Mouse (Mus musculus) G1E (cell line): ENCODE measurements around the gene Daam1.

Experiments
- CTCF ChIP-seq: IDR thresholded peaks from 2 replicates; pipeline ENCODE4 v1.5.1; 2012; ENCODE audit warnings: low read depth, low read length, inconsistent platforms, mixed read lengths
- GATA1 ChIP-seq: IDR thresholded peaks from 2 replicates; pipeline ENCODE4 v1.6.1; 2012; ENCODE audit warnings: borderline replicate concordance, low read length, inconsistent platforms, mixed read lengths
- GATA2 ChIP-seq: IDR thresholded peaks from 2 replicates; pipeline ENCODE4 v1.6.1; 2012; ENCODE audit warnings: low read depth, low read length, inconsistent platforms, borderline replicate concordance
- TAL1 ChIP-seq: conservative IDR thresholded peaks from 2 replicates; pipeline ENCODE4 v1.6.1; 2012; ENCODE audit warnings: low read depth, low read length, inconsistent platforms, mixed read lengths

GRCm38 (mm10) chr12:71880987-71881386 lies 50.1 kb downstream of the Daam1 start:
- TF ChIP-seq GATA1 (no peak), CTCF (no peak), TAL1 (no peak), GATA2 (no peak)
